Mouse (Mus musculus) embryonic fibroblast, embryonic 13.5 days (primary cell): Measurements from ENCODE around the gene Gsg1l.

Experiments used
- CTCF ChIP-seq: IDR thresholded peaks from 2 replicates; pipeline ENCODE4 v1.5.1; 2011; ENCODE audit warnings: mild to moderate bottlenecking, control low read depth, low read length, moderate library complexity, borderline replicate concordance; ENCODE audit not compliant: insufficient read depth
- POLR2A ChIP-seq: IDR thresholded peaks from 2 replicates; pipeline ENCODE4 v1.6.1; 2011; ENCODE audit warnings: low read depth, mild to moderate bottlenecking, control low read depth, low read length, moderate library complexity

DNA sequence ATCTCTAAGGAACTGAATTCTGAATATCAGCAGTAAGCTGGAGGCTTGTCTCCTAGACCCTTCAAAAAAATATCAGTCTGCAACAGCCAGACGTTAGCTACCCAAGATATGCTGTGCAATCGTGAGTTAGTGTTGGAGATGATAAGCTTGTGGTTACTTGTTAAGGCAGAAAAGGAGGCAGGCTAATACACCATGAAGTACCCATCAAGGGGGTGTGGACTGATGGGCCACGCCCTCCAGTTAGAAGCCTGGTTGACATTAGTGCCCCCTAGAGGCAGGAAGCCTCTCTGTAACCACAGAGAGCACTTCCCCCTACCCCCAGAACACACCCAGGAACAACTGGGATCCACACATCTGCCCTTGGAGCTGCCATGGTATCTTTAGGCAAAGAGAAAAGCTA, 39.9 kb downstream of the Gsg1l start:
- TF ChIP-seq POLR2A: no peak
- no peak for TF ChIP-seq CTCF
